Mouse (Mus musculus): ENCODE measurements around the gene Erp44. TPM values are rescaled to one million over a fixed set of nuclear protein-coding genes. Genes with fewer than 3 reads are reported as not detected.

The Erp44 gene
- polyA plus RNA-seq, 1 experiment from 2014 or later = 73.4 TPM

- no peak overlapping the region for H3K9ac ChIP-seq
- no peak overlapping the region for H3K4me3 ChIP-seq
- no peaks in the 10 kb centered on the region for H3K9me3 ChIP-seq
- no peak overlapping the region for H3K4me2 ChIP-seq (replicated peaks)
- ATAC-seq (ENCODE audit: insufficient number of reproducible peaks, insufficient read depth, low FRiP score, low TSS enrichment) = no peak
- H3K36me3 ChIP-seq = peaks cover 7% of the 10 kb centered on the region; the same call in 1 of the 2 replicates
- H3K27ac ChIP-seq = no peak overlapping the region
- H3K4me1 ChIP-seq = no peaks in the 10 kb centered on the region
- WGBS = 82% methylated on average over 4 of the region's 4 CpGs
- no peaks in the 10 kb centered on the region for H3K27me3 ChIP-seq
These were observed 119.0 kb downstream of the Erp44 start for GRCm38 (mm10) chr4:48160386-48160785.

- WGBS = 78% methylated on average over 1 of the region's 1 CpGs
- H3K4me3 ChIP-seq = no peak overlapping the region
These were observed 123.5 kb downstream of the Erp44 start for GRCm38 (mm10) chr4:48155864-48156263.

GRCm38 (mm10) chr4:48153229-48153628 is 126.1 kb downstream of the Erp44 start:
- 91% methylated on average over 5 of the region's 5 CpGs for WGBS
- H3K9ac ChIP-seq = no peak overlapping the region
- H3K4me3 ChIP-seq = no peak overlapping the region
- no peak overlapping the region for H3K27ac ChIP-seq
- no peak overlapping the region for H3K4me2 ChIP-seq (replicated peaks)
- H3K27me3 ChIP-seq = no peaks in the 10 kb centered on the region
- ATAC-seq (ENCODE audit: insufficient number of reproducible peaks, insufficient read depth, low FRiP score, low TSS enrichment) = no peak
- no peaks in the 10 kb centered on the region for H3K9me3 ChIP-seq
- H3K4me1 ChIP-seq = no peaks in the 10 kb centered on the region
- 0 out of 2 replicates have a peak, but pooled peaks cover 3% of the 10 kb centered on the region for H3K36me3 ChIP-seq

More at GRCm38 (mm10) chr4:48155864-48156263, 123.5 kb downstream of the Erp44 start:
- H3K9ac ChIP-seq = no peak overlapping the region
- no peak for ATAC-seq (ENCODE audit: insufficient number of reproducible peaks, insufficient read depth, low FRiP score, low TSS enrichment)
- no peak overlapping the region for H3K4me2 ChIP-seq (replicated peaks)
- no peak overlapping the region for H3K27ac ChIP-seq
- no peaks in the 10 kb centered on the region for H3K27me3 ChIP-seq
- H3K36me3 ChIP-seq = 0 out of 2 replicates have a peak, but pooled peaks cover 2% of the 10 kb centered on the region
- H3K9me3 ChIP-seq = no peaks in the 10 kb centered on the region
- no peaks in the 10 kb centered on the region for H3K4me1 ChIP-seq

- Histone ChIP-seq H3K27me3 (no peaks in the 10 kb centered on the region), H3K27ac (no peak overlapping the region), H3K9ac (no peak overlapping the region), H3K4me3 (no peak overlapping the region), H3K36me3 (0 out of 2 replicates have a peak, but pooled peaks cover 3% of the 10 kb centered on the region), H3K4me2 (replicated peaks) (no peak overlapping the region), H3K9me3 (no peaks in the 10 kb centered on the region), H3K4me1 (no peaks in the 10 kb centered on the region)
- no peak for ATAC-seq (ENCODE audit: insufficient number of reproducible peaks, insufficient read depth, low FRiP score, low TSS enrichment)
- WGBS = 94% methylated on average over 2 of the region's 2 CpGs
These were observed 129.9 kb downstream of the Erp44 start for GRCm38 (mm10) chr4:48149492-48149891.

MicroRNA genes within 50 kb of the gene (microRNA counts, 519-probe panel; counts per million panel counts)
- microRNA mmu-miR-1958 = 460 counts per million, percentile 65 among the panel's probes with 10 or more counts

Small RNAs within 50 kb of the gene (microRNA-seq; reads per million reads assigned to microRNA genes)
- gene Mir1958 = not detected

Other genes starting within 250 kb of the Erp44 start
- gene Nr4a3, start 234.4 kb downstream of the Erp44 start, polyA plus RNA-seq (2016; fragmentation: Nextera tagmentation; extraction: Ambion mirVana) = 0.43 and 0.56 TPM in 2 replicates
- 37.9 and 40.6 TPM in 2 replicates for gene Stx17, start 154.6 kb downstream of the Erp44 start, polyA plus RNA-seq (2016; fragmentation: Nextera tagmentation; extraction: Ambion mirVana)
- 12.3 and 15.9 TPM in 2 replicates for gene Invs, start 202 bp upstream of the Erp44 start, polyA plus RNA-seq (2016; fragmentation: Nextera tagmentation; extraction: Ambion mirVana)
- 63.8 and 70.9 TPM in 2 replicates for gene Tex10, start 193.9 kb upstream of the Erp44 start, polyA plus RNA-seq (2016; fragmentation: Nextera tagmentation; extraction: Ambion mirVana)